Mouse (Mus musculus) CH12.LX (cell line): Measurements from ENCODE around the gene Sik3. TPM values are rescaled to one million over a fixed set of nuclear protein-coding genes. Genes with fewer than 3 reads are reported as not detected.

Experiments
- DNase-seq: peaks from one replicate; pipeline ENCODE4 v3.0.0-alpha.2; 2013; ENCODE audit errors: extremely low read depth
- H3K27ac ChIP-seq: 2 replicates; pipeline ENCODE4 v1.5.1; 2012; ENCODE audit warnings: low read depth, mild to moderate bottlenecking, control low read depth, moderate library complexity; ENCODE audit not compliant: insufficient read depth
- H3K27me3 ChIP-seq: replicated peaks from 2 replicates; pipeline ENCODE3; 2012; ENCODE audit warnings: inconsistent platforms
- H3K36me3 ChIP-seq, 2 experiments: replicated peaks in 1 of 2; 2 replicates each; pipeline versions ENCODE3 to v1.6.1; 2012; ENCODE audit warnings: inconsistent platforms in 1 of 2, low read length in 1 of 2, mild to moderate bottlenecking in 1 of 2, mixed read lengths in 1 of 2, moderate library complexity in 1 of 2; ENCODE audit not compliant: control insufficient read depth in 1 of 2, insufficient read depth in 1 of 2
- H3K4me1 ChIP-seq, 2 experiments: 2 replicates each; pipeline ENCODE4 v1.6.1; 2012; ENCODE audit warnings: inconsistent platforms in 1 of 2, moderate library complexity in 1 of 2; ENCODE audit not compliant: insufficient read depth in 2 of 2, control insufficient read depth in 1 of 2
- H3K4me2 ChIP-seq: 2 replicates; pipeline ENCODE4 v1.6.1; 2012; ENCODE audit warnings: low read depth, mild to moderate bottlenecking, control low read depth; ENCODE audit not compliant: poor library complexity, insufficient read depth, severe bottlenecking
- H3K4me3 ChIP-seq, 3 experiments: fragments of 150-350 bp in 1 of 3; sonication (generic) in 1 of 3; replicated peaks in 1 of 3; 2 replicates each; pipeline versions ENCODE3 to v1.5.1; 2011 to 2012; ENCODE audit warnings: low read depth in 2 of 3, low read length in 2 of 3, mild to moderate bottlenecking in 2 of 3, moderate library complexity in 2 of 3, control low read depth in 1 of 3, improper control_type of control experiment in 1 of 3, inconsistent platforms in 1 of 3, mixed read lengths in 1 of 3; ENCODE audit not compliant: poor library complexity in 1 of 3
- H3K79me2 ChIP-seq: replicated peaks from 2 replicates; pipeline ENCODE4 v1.6.1; 2012; ENCODE audit warnings: mild to moderate bottlenecking, moderate library complexity; ENCODE audit not compliant: control insufficient read depth, poor library complexity, insufficient read depth, severe bottlenecking; ENCODE audit errors: extremely low read depth
- H3K9ac ChIP-seq: 2 replicates; pipeline ENCODE4 v1.6.1; 2012; ENCODE audit warnings: low read depth, mild to moderate bottlenecking, control low read depth, moderate library complexity; ENCODE audit not compliant: insufficient read depth
- H3K9me3 ChIP-seq: replicated peaks from 2 replicates; pipeline ENCODE3; 2012; ENCODE audit warnings: low read length, inconsistent platforms, mixed read lengths
- BHLHE40 ChIP-seq: IDR thresholded peaks from 2 replicates; pipeline ENCODE4 v1.6.1; 2011; ENCODE audit warnings: mild to moderate bottlenecking, low read depth, low read length, improper control_type of control experiment
- CHD1 ChIP-seq: IDR thresholded peaks from 2 replicates; pipeline ENCODE4 v1.6.1; 2012; ENCODE audit warnings: low read depth, low read length, improper control_type of control experiment, inconsistent platforms
- CHD2 ChIP-seq: IDR thresholded peaks from 2 replicates; pipeline ENCODE4 v1.6.1; 2011; ENCODE audit warnings: low read length, improper control_type of control experiment
- CTCF ChIP-seq, 2 experiments: IDR thresholded peaks in 1 of 2; conservative IDR thresholded peaks in 1 of 2; 2 replicates each; pipeline ENCODE4 v1.5.1; 2011 to 2012; ENCODE audit warnings: low read depth in 2 of 2, low read length in 2 of 2, improper control_type of control experiment in 1 of 2, inconsistent platforms in 1 of 2, mild to moderate bottlenecking in 1 of 2, moderate library complexity in 1 of 2
- ETS1 ChIP-seq: conservative IDR thresholded peaks from 2 replicates; pipeline ENCODE4 v1.6.1; 2012; ENCODE audit warnings: low read depth, mild to moderate bottlenecking, inconsistent platforms, low read length, improper control_type of control experiment, moderate library complexity
- HCFC1 ChIP-seq: IDR thresholded peaks from 2 replicates; pipeline ENCODE4 v1.6.1; 2012; ENCODE audit warnings: low read depth, mild to moderate bottlenecking, inconsistent platforms, low read length, improper control_type of control experiment
- IRF4 ChIP-seq: IDR thresholded peaks from 2 replicates; pipeline ENCODE4 v1.6.1; 2014; ENCODE audit warnings: low read depth, mild to moderate bottlenecking, inconsistent platforms, low read length, improper control_type of control experiment
- JUN ChIP-seq: IDR thresholded peaks from 2 replicates; pipeline ENCODE4 v1.6.1; 2011; ENCODE audit warnings: low read depth, mild to moderate bottlenecking, low read length, improper control_type of control experiment, moderate library complexity; ENCODE audit not compliant: insufficient read depth
- JUND ChIP-seq: conservative IDR thresholded peaks from 2 replicates; pipeline ENCODE4 v1.6.1; 2011; ENCODE audit warnings: low read depth, low read length, improper control_type of control experiment
- KAT2A ChIP-seq: IDR thresholded peaks from 2 replicates; pipeline ENCODE4 v1.6.1; 2012; ENCODE audit warnings: low read length, improper control_type of control experiment, inconsistent platforms; ENCODE audit not compliant: insufficient replicate concordance
- MAFK ChIP-seq: IDR thresholded peaks from 2 replicates; pipeline ENCODE4 v1.6.1; 2011; ENCODE audit warnings: low read length, improper control_type of control experiment; ENCODE audit not compliant: insufficient replicate concordance
- MAX ChIP-seq: IDR thresholded peaks from 2 replicates; pipeline ENCODE4 v1.6.1; 2011; ENCODE audit warnings: low read length, improper control_type of control experiment
- MXI1 ChIP-seq: IDR thresholded peaks from 2 replicates; pipeline ENCODE4 v1.6.1; 2011; ENCODE audit warnings: mild to moderate bottlenecking, low read depth, low read length, improper control_type of control experiment
- MYC ChIP-seq: IDR thresholded peaks from 2 replicates; pipeline ENCODE4 v1.6.1; 2011; ENCODE audit warnings: low read depth, mild to moderate bottlenecking, improper control_type of control experiment, low read length
- NELFE ChIP-seq: IDR thresholded peaks from 2 replicates; pipeline ENCODE4 v1.6.1; 2011; ENCODE audit warnings: low read depth, low read length, improper control_type of control experiment
- POLR2A ChIP-seq: IDR thresholded peaks from 2 replicates; pipeline ENCODE4 v1.6.1; 2011; ENCODE audit warnings: low read depth, mild to moderate bottlenecking, improper control_type of control experiment, low read length
- POLR2AphosphoS2 ChIP-seq: IDR thresholded peaks from 2 replicates; pipeline ENCODE4 v1.6.1; 2011; ENCODE audit warnings: low read depth, low read length, improper control_type of control experiment
- RAD21 ChIP-seq: IDR thresholded peaks from 2 replicates; pipeline ENCODE4 v1.6.1; 2011; ENCODE audit warnings: low read depth, mild to moderate bottlenecking, low read length, improper control_type of control experiment, moderate library complexity
- RCOR1 ChIP-seq: conservative IDR thresholded peaks from 2 replicates; pipeline ENCODE4 v1.6.1; 2012; ENCODE audit warnings: low read depth, mild to moderate bottlenecking, inconsistent platforms, low read length, improper control_type of control experiment
- SIN3A ChIP-seq: IDR thresholded peaks from 2 replicates; pipeline ENCODE4 v1.6.1; 2012; ENCODE audit warnings: low read length, improper control_type of control experiment, inconsistent platforms
- SMC3 ChIP-seq: IDR thresholded peaks from 2 replicates; pipeline ENCODE4 v1.6.1; 2011; ENCODE audit warnings: low read depth, low read length, improper control_type of control experiment
- TBP ChIP-seq: conservative IDR thresholded peaks from 2 replicates; pipeline ENCODE4 v1.6.1; 2011; ENCODE audit warnings: low read depth, low read length, improper control_type of control experiment
- TCF12 ChIP-seq: IDR thresholded peaks from 2 replicates; pipeline ENCODE4 v1.6.1; 2014; ENCODE audit warnings: low read depth, mild to moderate bottlenecking, inconsistent platforms, low read length, improper control_type of control experiment
- UBTF ChIP-seq: IDR thresholded peaks from 2 replicates; pipeline ENCODE4 v1.6.1; 2012; ENCODE audit warnings: low read depth, mild to moderate bottlenecking, inconsistent platforms, low read length, improper control_type of control experiment, moderate library complexity
- USF1 ChIP-seq: IDR thresholded peaks from 2 replicates; pipeline ENCODE4 v1.6.1; 2014; ENCODE audit warnings: low read depth, mild to moderate bottlenecking, inconsistent platforms, low read length, improper control_type of control experiment
- USF2 ChIP-seq: conservative IDR thresholded peaks from 2 replicates; pipeline ENCODE4 v1.6.1; 2011; ENCODE audit warnings: low read depth, low read length, improper control_type of control experiment
- dilution Hi-C: fragments of 300-500 bp; cut with MboI; formaldehyde crosslinking; loops from 2 replicates; pipeline ENCODE4 v1.14.3; 2020; ENCODE audit warnings: low sequenced_read_pairs; ENCODE audit not compliant: extremely low pct_unique_long_range_greater_than_20kb, extremely low pct_ligation_motif_present
- in situ Hi-C: fragments of 300-500 bp; cut with MboI; formaldehyde crosslinking; loops from 3 replicates; pipeline ENCODE4 v1.14.3; 2019; ENCODE audit warnings: low sequenced_read_pairs, low pct_ligation_motif_present, low pct_unique_long_range_greater_than_20kb, mixed read lengths
- polyA plus RNA-seq: library from polyadenylated mRNA; unstranded; fragments of >175 nt; gene quantifications from 2 replicates; pipeline ENCODE4 v1.2.1, GENCODE M21; 2012; ENCODE audit warnings: low read depth; ENCODE audit not compliant: insufficient read length
- total RNA-seq, 2 experiments: library from RNA; depleted of rRNA; stranded (reverse); fragments of 300-350 nt in 1 of 2; fragments of >200 nt in 1 of 2; gene quantifications; 2 replicates each; pipeline ENCODE4 v1.2.3; 2012 to 2014

Sik3 gene
- total and polyA plus RNA-seq, 3 experiments, result 14.9 to 29.8 (median 21.4) TPM

- Histone ChIP-seq H3K27ac (peak overlapping the region; percentile 99), H3K4me2 (peak overlapping the region; percentile 80), H3K4me3 (peak overlapping the region; percentile 6 to 53 (median 46)), H3K79me2 (no peaks in the 10 kb centered on the region; the same call in 1 of the 2 replicates), H3K9me3 (no peaks in the 10 kb centered on the region), H3K4me1 (peaks cover 20 to 66% of the 10 kb centered on the region in 2 experiments), H3K27me3 (no peaks in the 10 kb centered on the region), H3K9ac (peak overlapping the region; percentile 98), H3K36me3 (peaks cover 13 to 21% of the 10 kb centered on the region in 2 experiments)
- dilution Hi-C loops, result no loop called here
- TF ChIP-seq RAD21, result no peak
- no peak for TF ChIP-seq USF1
- TF ChIP-seq IRF4, result no peak
- no peak for TF ChIP-seq NELFE
- no peak for TF ChIP-seq POLR2AphosphoS2
- TF ChIP-seq HCFC1, result no peak
- peak; percentile 40; the same call in 1 of the 2 replicates for TF ChIP-seq POLR2A
- in situ Hi-C loops, result no loop called here
- no peak for DNase-seq
Observed at GRCm38 (mm10) chr9:46173919-46174318, 161.3 kb downstream of the Sik3 start.

GRCm38 (mm10) chr9:46174770-46175294 lies 162.2 kb downstream of the Sik3 start:
- H3K4me3 ChIP-seq, result peak overlapping the region; percentile 46 to 54 (median 53)
- in situ Hi-C loops (no loop called here), dilution Hi-C loops (no loop called here)
- peaks cover 20 to 28% of the 10 kb centered on the region in 2 experiments for H3K36me3 ChIP-seq
- H3K79me2 ChIP-seq, result no peaks in the 10 kb centered on the region; the same call in 1 of the 2 replicates
- DNase-seq, result peak; percentile 90
- H3K27me3 ChIP-seq, result no peaks in the 10 kb centered on the region
- H3K4me2 ChIP-seq, result peak overlapping the region; percentile 80
- H3K9me3 ChIP-seq, result no peaks in the 10 kb centered on the region
- peak overlapping the region; percentile 99 for H3K27ac ChIP-seq
- H3K9ac ChIP-seq, result peak overlapping the region; percentile 98
- H3K4me1 ChIP-seq, result peaks cover 17 to 58% of the 10 kb centered on the region in 2 experiments
- TF ChIP-seq MAFK, result 0 out of 2 replicates have a peak, but pooled peaks have one; percentile 40
- TF ChIP-seq TCF12, result no peak
- 0 out of 2 replicates have a peak, but pooled peaks have one; percentile 8 for TF ChIP-seq SMC3
- peak; percentile 80 for TF ChIP-seq MYC
- peak in 1 of 2 experiments; percentile 11; a peak in 2 of 4 replicates for TF ChIP-seq CTCF (conservative IDR thresholded peaks at IDR 0.05 in 1 of 2, IDR thresholded peaks at IDR 0.05 in 1 of 2; ENCODE audit: low read depth in 2 of 2, low read length in 2 of 2)
- TF ChIP-seq MXI1, result peak; percentile 82
- TF ChIP-seq USF2, result no peak; the same call in 1 of the 2 replicates
- TF ChIP-seq JUN, result no peak
- 0 out of 2 replicates have a peak, but pooled peaks have one; percentile 45 for TF ChIP-seq KAT2A
- TF ChIP-seq MAX, result peak; percentile 77
- peak; percentile 15 for TF ChIP-seq RAD21
- no peak; the same call in 1 of the 2 replicates for TF ChIP-seq TBP
- TF ChIP-seq ETS1, result peak; percentile 75
- peak; percentile 84; the same call in 1 of the 2 replicates for TF ChIP-seq SIN3A
- peak; percentile 80 for TF ChIP-seq CHD1
- peak; percentile 44 for TF ChIP-seq JUND
- TF ChIP-seq CHD2, result 0 out of 2 replicates have a peak, but pooled peaks have one; percentile 49
- TF ChIP-seq UBTF, result no peak
- TF ChIP-seq IRF4, result peak; percentile 71
- TF ChIP-seq RCOR1, result 0 out of 2 replicates have a peak, but pooled peaks have one; percentile 30
- peak; percentile 8 for TF ChIP-seq BHLHE40
